Comparison of ENCODE assay signal across 8 mouse cellular contexts in genomic region chr9:92878589-92878988, GRCm38 (mm10).
DNase-seq lines count a peak whose midpoint lies in the region; ATAC-seq and TF ChIP-seq lines count a peak whose summit lies in the region.

No protein-coding gene starts in this region.

- intact Hi-C loops in left cerebral cortex, postnatal 36 days (cut with DNase I), result loop anchor here (5.0 to 10.0 kb wide), 4 partner anchors 241 to 734 kb away; no protein-coding TSS in a partner anchor

- H3K9ac ChIP-seq in liver, embryonic 11.5 days (ENCODE audit: low read depth, low read length), result no peak overlapping the region
- no peak overlapping the region for H3K9ac ChIP-seq in hindbrain, postnatal 0 days (replicated peaks; ENCODE audit: low read length)

- DNase-seq in liver (peak; percentile 4), R1 (ENCODE audit: low read depth, low spot score) (peak; percentile 60)
- DNase-seq in liver, embryonic 11.5 days (ENCODE audit: low spot score), result no peak
- DNase-seq in embryo, embryonic 10 days (ENCODE audit: low spot score), result peak; percentile 74
- DNase-seq in hindbrain, postnatal 0 days (ENCODE audit: low spot score), result peak; percentile 76
- peak; percentile 17 to 38 for DNase-seq in left cerebral cortex, postnatal 36 days (ENCODE audit: low spot score in 2 of 2)
- DNase-seq in retina, embryonic 14.5 days (ENCODE audit: low spot score), result peak; percentile 72
- DNase-seq in spleen, postnatal 4 days (ENCODE audit: low spot score in 2 of 2), result no peak

- TF ChIP-seq CTCF in hindbrain, postnatal 0 days (IDR thresholded peaks at IDR 0.05; ENCODE audit: low read depth), result peak; percentile 69

- no peaks in the 10 kb centered on the region for H3K9me3 ChIP-seq in liver, embryonic 11.5 days (ENCODE audit: control insufficient read depth, low read length)
- no peaks in the 10 kb centered on the region for H3K9me3 ChIP-seq in hindbrain, postnatal 0 days (ENCODE audit: low read length)

- 35% methylated on average over 4 of the region's 4 CpGs for WGBS in liver, embryonic 11.5 days
- 42% methylated on average over 4 of the region's 4 CpGs for WGBS in hindbrain, postnatal 0 days

- H3K4me1 ChIP-seq in liver, embryonic 11.5 days (replicated peaks; ENCODE audit: control insufficient read depth, insufficient read depth, low read length), result no peaks in the 10 kb centered on the region
- no peaks in the 10 kb centered on the region for H3K4me1 ChIP-seq in hindbrain, postnatal 0 days (ENCODE audit: insufficient read depth, low read length)

- no peak overlapping the region for H3K27ac ChIP-seq in liver, embryonic 11.5 days (ENCODE audit: low read depth, low read length)
- H3K27ac ChIP-seq in hindbrain, postnatal 0 days, result no peak overlapping the region

- H3K4me2 ChIP-seq in liver, embryonic 11.5 days, result no peak overlapping the region
- no peak overlapping the region for H3K4me2 ChIP-seq in hindbrain, postnatal 0 days (ENCODE audit: low read depth, low read length)

- no peaks in the 10 kb centered on the region for H3K36me3 ChIP-seq in liver, embryonic 11.5 days (ENCODE audit: control insufficient read depth, insufficient read depth, low read length)
- H3K36me3 ChIP-seq in hindbrain, postnatal 0 days (ENCODE audit: insufficient read depth, low read length), result no peaks in the 10 kb centered on the region

- no peak for ATAC-seq in liver, embryonic 11.5 days (replicated peaks; ENCODE audit: low FRiP score)
- ATAC-seq in hindbrain, postnatal 0 days, result no peak

- H3K27me3 ChIP-seq in liver, embryonic 11.5 days (replicated peaks; ENCODE audit: control insufficient read depth, insufficient read depth, low read length), result no peaks in the 10 kb centered on the region
- H3K27me3 ChIP-seq in hindbrain, postnatal 0 days (ENCODE audit: insufficient read depth, low read length), result no peaks in the 10 kb centered on the region

- H3K4me3 ChIP-seq in liver, embryonic 11.5 days (ENCODE audit: low read depth, low read length), result no peak overlapping the region
- no peak overlapping the region for H3K4me3 ChIP-seq in hindbrain, postnatal 0 days (ENCODE audit: low read length)

Comparison
In these comparisons a context has a peak if more than half of its experiments do, and no peak if none do; other contexts are left out.
1. DNase-seq: peak in liver (single experiment), R1 (single experiment), embryo, embryonic 10 days (single experiment), hindbrain, postnatal 0 days (single experiment), left cerebral cortex, postnatal 36 days (2 of 2) and retina, embryonic 14.5 days (single experiment); none in liver, embryonic 11.5 days (single experiment) and spleen, postnatal 4 days (0 of 2).